Mouse (Mus musculus) neural tube, embryonic 12.5 days (tissue): ENCODE results near the gene Stk40. TPM values are rescaled to one million over a fixed set of nuclear protein-coding genes. Genes with fewer than 3 reads are reported as not detected.
A peak's percentile ranks its signal among the peaks of the same experiment; 100 is the strongest.

Experiments
- ATAC-seq: fragments of 200-750 bp; cut with Nextera tagmentation; 2 replicates; pipeline ENCODE4 v1.8.0; 2017; ENCODE audit warnings: low read depth, mild to moderate bottlenecking, moderate TSS enrichment, moderate library complexity; ENCODE audit not compliant: low FRiP score
- H3K27ac ChIP-seq: fragments of 300-500 bp; sonication (generic); 2 replicates; pipeline ENCODE4 v1.5.1; 2016
- H3K27me3 ChIP-seq: fragments of 300-500 bp; sonication (generic); replicated peaks from 2 replicates; pipeline ENCODE4 v1.6.1; 2016; ENCODE audit warnings: mild to moderate bottlenecking
- H3K36me3 ChIP-seq: fragments of 300-500 bp; sonication (generic); 2 replicates; pipeline ENCODE4 v1.6.1; 2016; ENCODE audit warnings: mild to moderate bottlenecking
- H3K4me1 ChIP-seq: fragments of 300-500 bp; sonication (generic); 2 replicates; pipeline ENCODE4 v1.6.1; 2016
- H3K4me2 ChIP-seq: fragments of 300-500 bp; sonication (generic); replicated peaks from 2 replicates; pipeline ENCODE4 v1.6.1; 2016; ENCODE audit warnings: mild to moderate bottlenecking
- H3K4me3 ChIP-seq: fragments of 300-500 bp; sonication (generic); 2 replicates; pipeline ENCODE4 v1.5.1; 2016
- H3K9ac ChIP-seq: fragments of 300-500 bp; sonication (generic); 2 replicates; pipeline ENCODE4 v1.6.1; 2016; ENCODE audit warnings: mild to moderate bottlenecking
- H3K9me3 ChIP-seq: fragments of 300-500 bp; sonication (generic); 2 replicates; pipeline ENCODE4 v1.6.1; 2016; ENCODE audit warnings: mild to moderate bottlenecking
- WGBS: fragments of 180-500 bp; shearing (Covaris S2); methylation state at CpG from one replicate; pipeline ENCODE4 v1.1.7; 2016; 5-methylcytosine and 5-hydroxymethylcytosine counted together
- polyA plus RNA-seq: library from polyadenylated mRNA; unstranded; fragments of >200 nt; fragmentation: Nextera tagmentation; extraction: Ambion mirVana; gene quantifications from 2 replicates; pipeline ENCODE4 v1.2.1, GENCODE M21; 2016

Gene Stk40
- polyA plus RNA-seq, 1 experiment from 2014 or later = 49.4 TPM

GRCm38 (mm10) chr4:126102061-126102841 lies 1.5 kb upstream of the Stk40 start:
- Histone ChIP-seq H3K9ac (no peak overlapping the region), H3K36me3 (peaks cover 8% of the 10 kb centered on the region; the same call in 1 of the 2 replicates), H3K27me3 (no peaks in the 10 kb centered on the region), H3K4me2 (peak overlapping the region; percentile 96), H3K4me3 (no peak overlapping the region), H3K27ac (no peak overlapping the region), H3K4me1 (peaks cover 36% of the 10 kb centered on the region), H3K9me3 (no peaks in the 10 kb centered on the region)
- 37% methylated on average over 7 of the region's 7 CpGs for WGBS
- ATAC-seq = no peak

DNA sequence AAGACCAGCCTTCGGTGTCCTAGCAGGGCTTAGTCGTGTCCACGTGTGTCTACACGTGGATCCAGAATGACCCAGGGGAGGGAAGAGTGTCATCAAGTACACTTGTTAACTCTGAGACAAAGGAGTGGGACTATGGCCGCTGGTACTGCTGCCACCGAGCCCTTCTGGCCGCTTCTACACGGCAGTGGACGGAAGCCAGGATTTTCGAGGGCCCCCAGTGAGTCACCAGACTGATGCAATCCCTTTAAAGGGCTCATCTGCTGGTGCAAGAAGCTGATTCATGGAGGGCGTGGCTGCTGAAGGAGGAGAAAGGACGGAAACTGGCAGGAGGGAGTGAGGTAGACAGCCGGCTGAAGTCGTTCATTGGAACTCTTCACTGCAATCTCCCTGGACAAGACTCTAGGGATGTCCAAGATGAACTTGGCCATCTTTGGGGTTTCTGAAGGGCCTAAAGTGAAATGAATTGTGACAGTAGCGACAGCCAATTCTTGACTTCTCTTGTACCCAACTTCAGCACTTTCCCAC lies 638 bp upstream of the Stk40 start:
- Histone ChIP-seq H3K9me3 (no peaks in the 10 kb centered on the region), H3K4me2 (peak overlapping the region; percentile 96), H3K9ac (peak overlapping the region; percentile 56), H3K4me3 (peak overlapping the region; percentile 95), H3K36me3 (peaks cover 8% of the 10 kb centered on the region; the same call in 1 of the 2 replicates), H3K4me1 (peaks cover 38% of the 10 kb centered on the region), H3K27me3 (no peaks in the 10 kb centered on the region), H3K27ac (peak overlapping the region; percentile 62)
- peak; percentile 60 for ATAC-seq
- WGBS = 2% methylated on average over 15 of the region's 15 CpGs

GRCm38 (mm10) chr4:126104261-126105075 lies 711 bp downstream of the Stk40 start:
- peak overlapping the region; percentile 90 for H3K9ac ChIP-seq
- H3K4me1 ChIP-seq = peaks cover 46% of the 10 kb centered on the region
- H3K4me3 ChIP-seq = peak overlapping the region; percentile 95
- peak; percentile 34 for ATAC-seq
- H3K27me3 ChIP-seq = no peaks in the 10 kb centered on the region
- WGBS = 2% methylated on average over 34 of the region's 34 CpGs
- no peak overlapping the region for H3K27ac ChIP-seq
- peak overlapping the region; percentile 96 for H3K4me2 ChIP-seq
- H3K9me3 ChIP-seq = no peaks in the 10 kb centered on the region
- no peaks in the 10 kb centered on the region; the same call in 1 of the 2 replicates for H3K36me3 ChIP-seq

DNA sequence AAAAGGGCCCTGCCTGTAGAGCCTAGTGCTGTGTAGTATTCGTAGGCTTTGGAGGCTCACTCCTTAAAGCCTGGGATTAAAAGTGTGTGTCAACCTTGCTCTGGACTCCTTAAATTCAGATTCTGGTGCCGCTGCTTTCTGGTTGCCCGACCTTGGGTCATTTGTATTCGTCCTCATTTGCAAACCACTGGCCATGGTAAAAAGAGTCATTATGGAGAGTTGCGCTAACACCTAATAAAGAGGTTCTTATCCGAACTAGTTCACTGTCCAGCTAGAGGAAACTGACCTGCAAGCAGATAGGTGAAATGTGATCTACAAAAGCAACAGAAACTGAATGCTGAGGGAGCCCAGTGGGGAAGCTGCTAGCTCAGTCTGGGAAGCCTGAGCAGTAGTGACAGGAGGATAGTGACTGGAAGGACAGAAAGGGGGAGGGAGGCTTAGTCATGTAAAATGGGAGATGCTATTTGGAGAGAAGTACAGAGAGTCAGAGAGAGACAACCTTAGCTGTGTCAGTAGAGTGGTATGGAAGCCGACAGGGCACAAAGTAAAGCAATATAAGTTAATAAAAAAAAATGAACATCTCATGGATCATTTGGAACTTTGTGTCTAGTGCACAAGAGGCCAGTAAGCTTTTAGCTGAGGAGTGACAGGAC lies 1.5 kb downstream of the Stk40 start:
- Histone ChIP-seq H3K9ac (peak overlapping the region; percentile 90; the same call in 1 of the 2 replicates), H3K36me3 (no peaks in the 10 kb centered on the region), H3K4me3 (no peak overlapping the region), H3K9me3 (no peaks in the 10 kb centered on the region), H3K27me3 (no peaks in the 10 kb centered on the region), H3K27ac (no peak overlapping the region), H3K4me2 (peak overlapping the region; percentile 96), H3K4me1 (peaks cover 52% of the 10 kb centered on the region)
- no peak for ATAC-seq
- 55% methylated on average over 7 of the region's 7 CpGs for WGBS

- Histone ChIP-seq H3K9me3 (no peaks in the 10 kb centered on the region), H3K4me3 (no peak overlapping the region), H3K27me3 (no peaks in the 10 kb centered on the region), H3K27ac (no peak overlapping the region), H3K36me3 (no peaks in the 10 kb centered on the region), H3K4me2 (no peak overlapping the region), H3K4me1 (peaks cover 53% of the 10 kb centered on the region), H3K9ac (0 out of 2 replicates have a peak overlapping the region, but pooled peaks have one; percentile 6)
- 67% methylated on average over 8 of the region's 8 CpGs for WGBS
- ATAC-seq = no peak
Observed at GRCm38 (mm10) chr4:126108061-126108740, 4.4 kb downstream of the Stk40 start.

- H3K4me2 ChIP-seq = peak overlapping the region; percentile 36; the same call in 1 of the 2 replicates
- H3K4me1 ChIP-seq = peaks cover 53% of the 10 kb centered on the region
- no peaks in the 10 kb centered on the region for H3K36me3 ChIP-seq
- 0 out of 2 replicates have a peak overlapping the region, but pooled peaks have one; percentile 50 for H3K27ac ChIP-seq
- ATAC-seq = no peak
- 77% methylated on average over 10 of the region's 10 CpGs for WGBS
- H3K9ac ChIP-seq = 0 out of 2 replicates have a peak overlapping the region, but pooled peaks have one; percentile 33
- no peaks in the 10 kb centered on the region for H3K9me3 ChIP-seq
- H3K27me3 ChIP-seq = no peaks in the 10 kb centered on the region
- no peak overlapping the region for H3K4me3 ChIP-seq
Observed at GRCm38 (mm10) chr4:126109613-126110373, 6.0 kb downstream of the Stk40 start.

DNA sequence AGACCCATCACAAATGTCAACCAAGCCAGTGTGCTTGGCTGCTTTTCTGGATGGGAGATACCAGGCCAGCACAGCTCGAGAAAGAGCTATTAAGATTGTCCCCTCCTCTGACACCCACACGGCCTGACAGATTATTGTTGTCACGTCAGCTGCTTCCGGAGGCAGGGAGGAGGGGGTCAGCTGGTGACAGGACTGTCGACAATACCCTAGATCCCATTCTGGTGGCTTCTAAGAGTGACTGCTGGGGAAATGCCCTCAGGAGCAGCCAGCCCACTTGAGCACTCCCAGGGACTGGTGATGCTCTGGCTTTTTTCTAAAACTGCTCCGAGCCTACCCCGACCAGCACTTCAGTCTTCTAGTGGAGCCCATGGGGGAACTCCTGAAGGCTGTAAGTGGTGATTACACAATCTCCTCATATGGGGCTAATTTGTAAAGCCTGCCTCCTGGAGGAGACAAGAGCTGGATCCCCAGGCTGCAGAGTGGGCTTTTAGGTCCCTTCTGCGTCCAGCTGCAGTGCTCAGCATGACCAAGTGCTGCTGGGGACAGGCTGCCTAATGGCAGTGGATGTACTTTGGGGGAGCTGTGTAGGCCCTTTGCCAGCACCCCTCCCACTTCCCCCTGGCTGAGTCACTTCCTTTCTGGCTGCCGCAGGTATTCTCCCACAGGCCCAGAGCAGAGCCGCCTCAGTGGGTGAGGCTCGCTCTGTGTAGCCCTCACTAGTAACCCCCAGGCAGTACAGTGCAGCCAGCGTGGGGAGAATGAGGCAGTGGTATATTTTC lies 6.8 kb downstream of the Stk40 start:
- peak; percentile 25; the same call in 1 of the 2 replicates for ATAC-seq

DNA sequence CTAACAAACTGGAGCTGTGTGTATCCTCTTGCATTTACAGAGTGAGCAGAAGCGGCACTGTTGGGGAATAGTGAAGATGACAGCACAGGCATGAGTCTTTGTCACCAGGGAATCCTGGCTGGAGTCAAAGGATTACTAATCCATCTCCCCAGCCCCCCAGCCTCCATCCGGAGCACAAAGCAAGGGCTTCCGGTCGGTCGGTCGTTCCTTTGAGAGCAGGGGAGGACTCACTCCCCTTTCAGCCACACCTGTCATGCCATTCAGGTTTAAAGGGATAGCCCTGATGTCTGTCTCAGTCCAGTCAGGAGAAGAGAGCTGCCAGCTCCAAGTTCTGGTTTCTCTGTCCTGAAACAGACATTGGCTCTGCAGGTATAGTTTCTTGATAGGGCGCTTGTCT lies 7.4 kb downstream of the Stk40 start:
- H3K4me2 ChIP-seq = peak overlapping the region; percentile 36
- 25% methylated on average over 7 of the region's 7 CpGs for WGBS
- H3K4me1 ChIP-seq = peaks cover 48% of the 10 kb centered on the region
- H3K36me3 ChIP-seq = no peaks in the 10 kb centered on the region
- ATAC-seq = no peak
- no peaks in the 10 kb centered on the region for H3K27me3 ChIP-seq
- H3K27ac ChIP-seq = peak overlapping the region; percentile 50
- H3K9ac ChIP-seq = peak overlapping the region; percentile 33; the same call in 1 of the 2 replicates
- H3K4me3 ChIP-seq = no peak overlapping the region
- no peaks in the 10 kb centered on the region for H3K9me3 ChIP-seq

More for the DNA sequence above, 6.8 kb downstream of the Stk40 start:
- Histone ChIP-seq H3K27me3 (no peaks in the 10 kb centered on the region), H3K9me3 (no peaks in the 10 kb centered on the region), H3K4me2 (peak overlapping the region; percentile 36), H3K9ac (peak overlapping the region; percentile 33; the same call in 1 of the 2 replicates), H3K4me1 (peaks cover 46% of the 10 kb centered on the region), H3K36me3 (no peaks in the 10 kb centered on the region), H3K4me3 (no peak overlapping the region), H3K27ac (peak overlapping the region; percentile 50)
- 15% methylated on average over 12 of the region's 12 CpGs for WGBS

DNA sequence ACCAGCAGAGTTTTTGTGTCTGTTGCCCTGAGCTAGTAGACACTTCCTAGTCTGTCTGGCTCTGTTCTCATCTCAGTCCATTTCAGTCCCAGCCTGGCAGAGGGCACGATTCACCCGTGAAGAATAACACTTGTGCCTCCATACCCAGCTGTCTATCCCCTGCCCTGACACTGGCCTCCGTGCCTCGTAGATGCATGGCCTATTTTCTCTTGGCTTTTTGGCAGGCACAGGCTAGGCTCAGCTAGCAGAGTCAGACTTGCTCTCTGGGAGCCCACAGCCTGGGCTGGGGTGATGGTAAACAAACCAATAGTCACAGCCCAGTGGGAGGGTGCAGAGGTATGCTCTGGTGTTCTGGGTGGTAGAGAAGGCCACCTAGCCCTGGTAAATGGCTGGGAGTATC lies 9.5 kb downstream of the Stk40 start:
- no peaks in the 10 kb centered on the region for H3K9me3 ChIP-seq
- H3K9ac ChIP-seq = no peak overlapping the region
- H3K4me3 ChIP-seq = no peak overlapping the region
- no peak for ATAC-seq
- 78% methylated on average over 4 of the region's 4 CpGs for WGBS
- H3K36me3 ChIP-seq = peaks cover 6% of the 10 kb centered on the region
- no peak overlapping the region for H3K4me2 ChIP-seq
- H3K27ac ChIP-seq = no peak overlapping the region
- peaks cover 40% of the 10 kb centered on the region for H3K4me1 ChIP-seq
- no peaks in the 10 kb centered on the region for H3K27me3 ChIP-seq

DNA sequence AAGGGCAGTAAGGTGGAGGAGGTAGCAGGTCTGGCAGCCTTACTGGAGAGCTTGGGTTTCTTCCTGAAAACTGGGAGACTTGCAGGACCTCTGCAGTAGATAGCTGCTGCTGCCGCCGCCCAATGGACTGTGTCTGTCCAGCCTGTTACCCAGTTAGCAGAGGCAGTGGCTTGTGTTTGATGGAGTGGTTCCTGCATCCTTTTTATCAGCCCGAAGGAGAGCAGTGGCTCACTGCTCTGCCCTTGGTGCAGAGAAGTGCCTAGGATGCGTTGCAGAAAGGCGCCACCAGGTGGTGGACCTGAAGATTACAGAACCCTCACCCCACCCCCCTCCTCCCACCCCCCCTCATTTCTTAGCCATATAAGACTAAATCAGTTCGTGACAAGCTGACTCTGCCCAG lies 10.2 kb downstream of the Stk40 start:
- Histone ChIP-seq H3K9me3 (no peaks in the 10 kb centered on the region), H3K27ac (no peak overlapping the region), H3K4me2 (no peak overlapping the region), H3K36me3 (peaks cover 6% of the 10 kb centered on the region), H3K4me1 (peaks cover 36% of the 10 kb centered on the region), H3K4me3 (no peak overlapping the region), H3K27me3 (no peaks in the 10 kb centered on the region), H3K9ac (no peak overlapping the region)
- WGBS = 10% methylated on average over 6 of the region's 6 CpGs
- ATAC-seq = no peak
